Mouse (Mus musculus): ENCODE measurements around the gene Itga1. TPM values are rescaled to one million over a fixed set of nuclear protein-coding genes. Genes with fewer than 3 reads are reported as not detected.

The Itga1 gene
- total and polyA plus RNA-seq, 3 experiments, result not detected

- H3K27ac ChIP-seq (ENCODE audit: control insufficient read depth, low read depth, low read length), result no peak overlapping the region
- no peaks in the 10 kb centered on the region for H3K4me1 ChIP-seq (ENCODE audit: control insufficient read depth in 1 of 2, insufficient read depth in 2 of 2, low read length in 2 of 2)
- H3K9me3 ChIP-seq (replicated peaks; ENCODE audit: insufficient read depth, low read length), result no peaks in the 10 kb centered on the region
- H3K36me3 ChIP-seq (ENCODE audit: control insufficient read depth in 1 of 2, insufficient read depth in 2 of 2, low read length in 2 of 2), result no peaks in the 10 kb centered on the region
- no peak overlapping the region for H3K9ac ChIP-seq (ENCODE audit: control insufficient read depth, low read depth, low read length, poor library complexity, severe bottlenecking)
- no peak for TF ChIP-seq MAX (IDR thresholded peaks at IDR 0.05; ENCODE audit: low read length)
- TF ChIP-seq CHD2 (IDR thresholded peaks at IDR 0.05; ENCODE audit: low read length), result no peak
- no peak for TF ChIP-seq POLR2AphosphoS2 (IDR thresholded peaks at IDR 0.05; ENCODE audit: low read length)
- no peak for TF ChIP-seq MAFK (IDR thresholded peaks at IDR 0.05; ENCODE audit: borderline replicate concordance, low read depth, low read length)
- no peak for TF ChIP-seq MYC (IDR thresholded peaks at IDR 0.05; ENCODE audit: low read depth, low read length)
- TF ChIP-seq MYB (IDR thresholded peaks at IDR 0.05; ENCODE audit: low read depth, low read length), result no peak
- TF ChIP-seq TBP (IDR thresholded peaks at IDR 0.05; ENCODE audit: low read depth, low read length), result no peak
- TF ChIP-seq KAT2A (conservative IDR thresholded peaks at IDR 0.05; ENCODE audit: low read depth, low read length), result no peak
- no peak for TF ChIP-seq ETS1 (IDR thresholded peaks at IDR 0.05; ENCODE audit: low read depth, low read length)
- TF ChIP-seq SIN3A (IDR thresholded peaks at IDR 0.05; ENCODE audit: low read length), result no peak
- TF ChIP-seq UBTF (IDR thresholded peaks at IDR 0.05; ENCODE audit: borderline replicate concordance, insufficient read depth, low read depth, low read length), result no peak
- TF ChIP-seq POLR2A (IDR thresholded peaks at IDR 0.05; ENCODE audit: control insufficient read depth in 1 of 2, insufficient read depth in 1 of 2, low read depth in 1 of 2, low read length in 2 of 2, poor library complexity in 1 of 2), result no peak
- TF ChIP-seq MXI1 (IDR thresholded peaks at IDR 0.05; ENCODE audit: low read depth, low read length), result no peak
- H3K4me3 ChIP-seq (ENCODE audit: control insufficient read depth in 1 of 2, insufficient read depth in 1 of 2, low read depth in 2 of 2, low read length in 2 of 2), result no peak overlapping the region
- H3K79me2 ChIP-seq (ENCODE audit: control insufficient read depth, insufficient read depth, low read length, poor library complexity), result no peaks in the 10 kb centered on the region
- no peak for DNase-seq (ENCODE audit: low read depth, low spot score)
- no peaks in the 10 kb centered on the region for H3K27me3 ChIP-seq (ENCODE audit: control insufficient read depth in 1 of 2, insufficient read depth in 2 of 2, low read length in 2 of 2)
These were observed 22.8 kb upstream of the Itga1 start for GRCm38 (mm10) chr13:115124521-115124920.

GRCm38 (mm10) chr13:115118756-115119155 lies 17.0 kb upstream of the Itga1 start:
- DNase-seq (ENCODE audit: low read depth, low spot score), result no peak
- TF ChIP-seq MYC (IDR thresholded peaks at IDR 0.05; ENCODE audit: low read depth, low read length) (no peak), ETS1 (IDR thresholded peaks at IDR 0.05; ENCODE audit: low read depth, low read length) (no peak), MYB (IDR thresholded peaks at IDR 0.05; ENCODE audit: low read depth, low read length) (no peak), ZNF384 (IDR thresholded peaks at IDR 0.05; ENCODE audit: low read depth, low read length) (no peak), POLR2AphosphoS5 (IDR thresholded peaks at IDR 0.05; ENCODE audit: borderline replicate concordance, low read depth, low read length) (no peak), ELF1 (IDR thresholded peaks at IDR 0.05; ENCODE audit: low read depth, low read length) (no peak)
- H3K4me3 ChIP-seq (ENCODE audit: control insufficient read depth in 1 of 2, insufficient read depth in 1 of 2, low read depth in 2 of 2, low read length in 2 of 2), result no peak overlapping the region

GRCm38 (mm10) chr13:115118195-115118594 lies 16.4 kb upstream of the Itga1 start:
- TF ChIP-seq TCF12 (IDR thresholded peaks at IDR 0.05; ENCODE audit: low read depth, low read length), result no peak
- TF ChIP-seq SMC3 (IDR thresholded peaks at IDR 0.05; ENCODE audit: low read depth, low read length), result no peak
- no peak for TF ChIP-seq CTCF (IDR thresholded peaks at IDR 0.05 in 2 of 3, conservative IDR thresholded peaks at IDR 0.05 in 1 of 3; ENCODE audit: control insufficient read depth in 1 of 3, insufficient read depth in 1 of 3, low read depth in 2 of 3, low read length in 3 of 3, poor library complexity in 1 of 3, severe bottlenecking in 1 of 3)
- TF ChIP-seq MXI1 (IDR thresholded peaks at IDR 0.05; ENCODE audit: low read depth, low read length), result no peak
- no peak for TF ChIP-seq MYB (IDR thresholded peaks at IDR 0.05; ENCODE audit: low read depth, low read length)
- no peak for TF ChIP-seq KAT2A (conservative IDR thresholded peaks at IDR 0.05; ENCODE audit: low read depth, low read length)
- no peak for TF ChIP-seq RAD21 (IDR thresholded peaks at IDR 0.05; ENCODE audit: low read depth, low read length)
- no peak for TF ChIP-seq ZKSCAN1 (IDR thresholded peaks at IDR 0.05; ENCODE audit: low read depth, low read length)
- no peak for TF ChIP-seq RCOR1 (IDR thresholded peaks at IDR 0.05; ENCODE audit: low read depth, low read length)
- TF ChIP-seq MAFK (IDR thresholded peaks at IDR 0.05; ENCODE audit: borderline replicate concordance, low read depth, low read length), result no peak
- TF ChIP-seq ZNF384 (IDR thresholded peaks at IDR 0.05; ENCODE audit: low read depth, low read length), result no peak
- no peak for TF ChIP-seq BHLHE40 (IDR thresholded peaks at IDR 0.05; ENCODE audit: borderline replicate concordance, low read depth, low read length)
- no peak for TF ChIP-seq JUND (IDR thresholded peaks at IDR 0.05; ENCODE audit: low read depth, low read length)
- TF ChIP-seq MAX (IDR thresholded peaks at IDR 0.05; ENCODE audit: low read length), result no peak
- TF ChIP-seq ELF1 (IDR thresholded peaks at IDR 0.05; ENCODE audit: low read depth, low read length), result no peak
- no peak overlapping the region for H3K4me3 ChIP-seq (ENCODE audit: control insufficient read depth in 1 of 2, insufficient read depth in 1 of 2, low read depth in 2 of 2, low read length in 2 of 2)
- no peaks in the 10 kb centered on the region for H3K9me3 ChIP-seq (replicated peaks; ENCODE audit: insufficient read depth, low read length)
- DNase-seq (ENCODE audit: low read depth, low spot score), result no peak
- H3K36me3 ChIP-seq (ENCODE audit: control insufficient read depth in 1 of 2, insufficient read depth in 2 of 2, low read length in 2 of 2), result no peaks in the 10 kb centered on the region
- no peaks in the 10 kb centered on the region for H3K4me1 ChIP-seq (ENCODE audit: control insufficient read depth in 1 of 2, insufficient read depth in 2 of 2, low read length in 2 of 2)
- no peaks in the 10 kb centered on the region for H3K79me2 ChIP-seq (ENCODE audit: control insufficient read depth, insufficient read depth, low read length, poor library complexity)
- no peaks in the 10 kb centered on the region for H3K27me3 ChIP-seq (ENCODE audit: control insufficient read depth in 1 of 2, insufficient read depth in 2 of 2, low read length in 2 of 2)
- no peak overlapping the region for H3K9ac ChIP-seq (ENCODE audit: control insufficient read depth, low read depth, low read length, poor library complexity, severe bottlenecking)
- no peak overlapping the region for H3K27ac ChIP-seq (ENCODE audit: control insufficient read depth, low read depth, low read length)

More at GRCm38 (mm10) chr13:115118756-115119155, 17.0 kb upstream of the Itga1 start:
- no peaks in the 10 kb centered on the region for H3K79me2 ChIP-seq (ENCODE audit: control insufficient read depth, insufficient read depth, low read length, poor library complexity)
- H3K4me1 ChIP-seq (ENCODE audit: control insufficient read depth in 1 of 2, insufficient read depth in 2 of 2, low read length in 2 of 2), result no peaks in the 10 kb centered on the region
- H3K9ac ChIP-seq (ENCODE audit: control insufficient read depth, low read depth, low read length, poor library complexity, severe bottlenecking), result no peak overlapping the region
- H3K27ac ChIP-seq (ENCODE audit: control insufficient read depth, low read depth, low read length), result no peak overlapping the region
- H3K36me3 ChIP-seq (ENCODE audit: control insufficient read depth in 1 of 2, insufficient read depth in 2 of 2, low read length in 2 of 2), result no peaks in the 10 kb centered on the region
- no peaks in the 10 kb centered on the region for H3K27me3 ChIP-seq (ENCODE audit: control insufficient read depth in 1 of 2, insufficient read depth in 2 of 2, low read length in 2 of 2)
- H3K9me3 ChIP-seq (replicated peaks; ENCODE audit: insufficient read depth, low read length), result no peaks in the 10 kb centered on the region
